Mouse (Mus musculus) gonadal fat pad, adult 2 months (tissue): ENCODE results near the gene Zfp37. TPM values are rescaled to one million over a fixed set of nuclear protein-coding genes. Genes with fewer than 3 reads are reported as not detected.
"Not testable (repeated sequence)": the region's sequence is repeated elsewhere in the genome, so short reads cannot be mapped to it uniquely, and the experiment has no call there.

ENCODE experiments used
- DNase-seq: peaks from one replicate; pipeline ENCODE4 v3.0.0-alpha.2; 2012; ENCODE audit warnings: low read depth
- polyA plus RNA-seq: library from polyadenylated mRNA; depleted of rRNA; stranded (reverse); fragments of >200 nt; gene quantifications from 2 replicates; pipeline ENCODE4 v1.2.3, GENCODE M21; 2012; rRNA removed

Zfp37 gene
- polyA plus RNA-seq: 0.88 and 1.0 TPM in 2 replicates

GRCm38 (mm10) chr4:62230769-62231168 is at the start of gene Zfp37:
TSS of gene Zfp37 (minus strand) at chr4:62231047.
- no peak for DNase-seq

- no peak for DNase-seq
Measured at GRCm38 (mm10) chr4:62278081-62278480, 47.2 kb upstream of the Zfp37 start.

- no peak for DNase-seq
Measured at GRCm38 (mm10) chr4:62277222-62277621, 46.4 kb upstream of the Zfp37 start.

- no peak for DNase-seq
Measured at GRCm38 (mm10) chr4:62276642-62277041, 45.8 kb upstream of the Zfp37 start.

GRCm38 (mm10) chr4:62274841-62275536 is 44.1 kb upstream of the Zfp37 start:
- DNase-seq: no peak

- no peak for DNase-seq
Measured at GRCm38 (mm10) chr4:62273916-62274315, 43.1 kb upstream of the Zfp37 start.

GRCm38 (mm10) chr4:62272696-62273095 is 41.8 kb upstream of the Zfp37 start:
- DNase-seq: no peak

- DNase-seq: no peak
Measured at GRCm38 (mm10) chr4:62267101-62267500, 36.3 kb upstream of the Zfp37 start.

- DNase-seq: not testable (repeated sequence)
Measured at GRCm38 (mm10) chr4:62266016-62266415, 35.2 kb upstream of the Zfp37 start.

GRCm38 (mm10) chr4:62265154-62265836 is 34.4 kb upstream of the Zfp37 start:
- DNase-seq: no peak

- DNase-seq: no peak
Measured at GRCm38 (mm10) chr4:62263133-62263844, 32.4 kb upstream of the Zfp37 start.

GRCm38 (mm10) chr4:62262276-62262675 is 31.4 kb upstream of the Zfp37 start, which contains the start of gene Slc31a2:
TSS of gene Slc31a2 (plus strand) at chr4:62262562.
- DNase-seq: no peak

- no peak for DNase-seq
Measured at GRCm38 (mm10) chr4:62256931-62257330, 26.1 kb upstream of the Zfp37 start.

GRCm38 (mm10) chr4:62254551-62254950 is 23.7 kb upstream of the Zfp37 start:
- DNase-seq: no peak

- DNase-seq: no peak
Measured at GRCm38 (mm10) chr4:62251776-62252175, 20.9 kb upstream of the Zfp37 start.

- no peak for DNase-seq
Measured at GRCm38 (mm10) chr4:62250896-62251544, 20.2 kb upstream of the Zfp37 start.

GRCm38 (mm10) chr4:62248328-62248727 is 17.5 kb upstream of the Zfp37 start:
- DNase-seq: no peak

GRCm38 (mm10) chr4:62240586-62240985 is 9.7 kb upstream of the Zfp37 start:
- no peak for DNase-seq

GRCm38 (mm10) chr4:62230153-62230552 is 694 bp downstream of the Zfp37 start:
- DNase-seq: no peak

GRCm38 (mm10) chr4:62229448-62229847 is 1.4 kb downstream of the Zfp37 start:
- DNase-seq: no peak

GRCm38 (mm10) chr4:62228391-62228790 is 2.5 kb downstream of the Zfp37 start:
- DNase-seq: no peak

GRCm38 (mm10) chr4:62213490-62213889 is 17.4 kb downstream of the Zfp37 start:
- no peak for DNase-seq
